19 mouse cellular contexts compared by ENCODE assay signal in the genomic region with DNA sequence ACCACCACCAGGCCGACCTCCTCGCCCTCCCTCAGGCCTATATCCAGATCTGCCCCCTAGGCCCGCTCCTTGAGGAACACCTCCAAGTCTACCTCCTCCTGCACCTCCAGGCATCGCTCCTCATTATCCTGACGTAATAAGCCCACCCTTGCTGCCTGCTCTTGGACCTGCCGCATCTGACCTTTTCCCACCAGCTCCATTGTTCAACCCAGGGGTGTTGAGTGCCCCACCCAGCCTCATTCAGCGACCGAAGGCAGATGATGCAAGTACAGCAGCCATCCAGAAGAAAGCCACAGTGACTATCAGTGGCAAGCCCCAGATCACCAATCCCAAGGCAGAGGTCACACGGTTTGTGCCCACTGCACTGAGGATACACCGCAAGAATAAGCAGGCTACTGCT. TPM values are rescaled to one million over a fixed set of nuclear protein-coding genes. Genes with fewer than 3 reads are reported as not detected.
"Had no signal": no experiment of that assay in that cellular context is flagged by ENCODE, and none has a peak within 500 bp of the region (broad histone marks: within the 10 kb centered on the region; RNA-seq: fewer than 3 reads in every experiment).

No protein-coding gene starts in this region.

- H3K27me3 ChIP-seq: liver, embryonic 12.5 days; midbrain, embryonic 12.5 days; midbrain, embryonic 15.5 days; neural tube, embryonic 12.5 days had no signal

- H3K27ac ChIP-seq: liver, embryonic 12.5 days; liver, embryonic 14.5 days; midbrain, embryonic 10.5 days; midbrain, embryonic 12.5 days; midbrain, embryonic 15.5 days; neural tube, embryonic 12.5 days had no signal

- H3K4me1 ChIP-seq: liver, embryonic 12.5 days; midbrain, embryonic 10.5 days; midbrain, embryonic 12.5 days; midbrain, embryonic 15.5 days; neural tube, embryonic 12.5 days had no signal

- DNase-seq: lung, adult 18-20 months; lung, embryonic 14.5 days; lung, postnatal 10 days; lung, postnatal 4 days; right cerebral cortex, postnatal 14 days; spleen, adult 18-20 months; thymus, adult 2 months; thymus, postnatal 36 days had no signal

- ATAC-seq: liver, embryonic 12.5 days; midbrain, embryonic 15.5 days had no signal

- H3K9ac ChIP-seq: liver, embryonic 12.5 days; liver, embryonic 14.5 days; lung, embryonic 14.5 days; midbrain, embryonic 12.5 days; midbrain, embryonic 15.5 days; neural tube, embryonic 12.5 days had no signal

- H3K4me3 ChIP-seq: liver, embryonic 12.5 days; midbrain, embryonic 10.5 days; midbrain, embryonic 12.5 days; midbrain, embryonic 15.5 days; neural tube, embryonic 12.5 days had no signal

- H3K36me3 ChIP-seq: liver, embryonic 12.5 days; midbrain, embryonic 10.5 days; midbrain, embryonic 12.5 days; midbrain, embryonic 15.5 days; neural tube, embryonic 12.5 days had no signal

- H3K4me2 ChIP-seq: liver, embryonic 12.5 days; lung, embryonic 14.5 days; midbrain, embryonic 12.5 days; midbrain, embryonic 15.5 days; neural tube, embryonic 12.5 days had no signal

- H3K9me3 ChIP-seq: liver, embryonic 12.5 days; midbrain, embryonic 10.5 days; midbrain, embryonic 12.5 days; midbrain, embryonic 15.5 days; neural tube, embryonic 12.5 days had no signal

RNA-seq across cellular contexts. Expression of a gene that starts 31.5 kb away (rescaled TPM):
- total RNA-seq: megakaryocyte, adult 5-6 weeks; megakaryocyte-erythroid progenitor cell, adult 5-6 weeks; neutrophil, adult 5-6 weeks had no signal
- polyA plus RNA-seq: lung, embryonic 16.5 days; midbrain, embryonic 15.5 days; neural tube, embryonic 14.5 days; thymus, adult 2 months had no signal
